Mouse (Mus musculus): ENCODE data around the gene Slc35e2.

DNA sequence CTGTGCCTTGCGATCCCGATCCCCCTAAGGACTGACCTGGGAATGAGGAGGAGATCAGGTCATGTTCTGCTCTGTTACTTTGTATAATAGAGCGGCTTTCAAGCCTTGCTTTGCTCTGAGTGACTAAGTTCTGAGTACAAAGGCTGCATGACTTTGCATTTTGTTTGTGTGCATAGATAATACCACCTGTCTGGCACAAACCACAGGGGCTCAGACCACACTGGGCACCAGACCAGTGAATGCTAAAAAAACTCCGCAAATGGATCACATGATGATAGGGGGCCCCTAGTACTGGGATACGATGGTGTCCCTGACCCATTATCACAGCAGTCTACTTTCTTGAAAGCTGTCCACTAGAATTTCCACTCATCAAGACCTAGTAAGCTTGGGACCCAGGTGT, 4.6 kb upstream of the Slc35e2 start:
- no peak for TF ChIP-seq CTCF (IDR thresholded peaks at IDR 0.05; ENCODE audit: low read depth, low read length)
- TF ChIP-seq POLR2AphosphoS5 (IDR thresholded peaks at IDR 0.05; ENCODE audit: insufficient replicate concordance, low read depth, low read length): no peak
- no peak for TF ChIP-seq GATA1 (IDR thresholded peaks at IDR 0.05; ENCODE audit: borderline replicate concordance, low read length)

Measured in G1E (cell line).